Mouse (Mus musculus) retina, postnatal 7 days (tissue): ENCODE data around the gene Zfp708.
A peak's percentile ranks its signal among the peaks of the same experiment; 100 is the strongest.
"Not testable (repeated sequence)": the region's sequence is repeated elsewhere in the genome, so short reads cannot be mapped to it uniquely, and the experiment has no call there.

Experiments used
- DNase-seq: peaks from one replicate; pipeline ENCODE4 v3.0.0-alpha.2; 2012; ENCODE audit warnings: low read depth, low spot score

The Zfp708 gene

GRCm38 (mm10) chr13:67097876-67098275 is at the start of gene Zfp708:
TSS of gene Zfp708 (minus strand) at chr13:67097976.
- DNase-seq: no peak

GRCm38 (mm10) chr13:67128038-67128721 is 30.4 kb upstream of the Zfp708 start:
- peak; percentile 75 for DNase-seq

- DNase-seq: not testable (repeated sequence)
Measured at GRCm38 (mm10) chr13:67127507-67127906, 29.7 kb upstream of the Zfp708 start.

GRCm38 (mm10) chr13:67124460-67124859 is 26.7 kb upstream of the Zfp708 start:
- DNase-seq: no peak

GRCm38 (mm10) chr13:67121360-67121759 is 23.6 kb upstream of the Zfp708 start, which contains the start of gene Zfp759:
TSS of gene Zfp759 (plus strand) at chr13:67121660.
- not testable (repeated sequence) for DNase-seq

GRCm38 (mm10) chr13:67116163-67116562 is 18.4 kb upstream of the Zfp708 start, which contains the start of gene Rslcan18:
TSS of gene Rslcan18 (minus strand) at chr13:67116263.
- not testable (repeated sequence) for DNase-seq

- no peak for DNase-seq
Measured at GRCm38 (mm10) chr13:67113287-67113686, 15.5 kb upstream of the Zfp708 start.

GRCm38 (mm10) chr13:67112096-67112495 is 14.3 kb upstream of the Zfp708 start:
- DNase-seq: no peak

GRCm38 (mm10) chr13:67108821-67109206 is 11.0 kb upstream of the Zfp708 start:
- no peak for DNase-seq

GRCm38 (mm10) chr13:67108194-67108820 is 10.5 kb upstream of the Zfp708 start, which contains the start of gene Gm28557:
TSS of gene Gm28557 (minus strand) at chr13:67108604.
- DNase-seq: peak; percentile 95

GRCm38 (mm10) chr13:67107681-67108080 is 9.9 kb upstream of the Zfp708 start:
- no peak for DNase-seq

GRCm38 (mm10) chr13:67090154-67090553 is 7.6 kb downstream of the Zfp708 start:
- no peak for DNase-seq

GRCm38 (mm10) chr13:67081946-67082345 is 15.8 kb downstream of the Zfp708 start:
- DNase-seq: no peak

GRCm38 (mm10) chr13:67081142-67081713 is 16.5 kb downstream of the Zfp708 start:
- DNase-seq: peak; percentile 54

- DNase-seq: no peak
Measured at GRCm38 (mm10) chr13:67077244-67077643, 20.5 kb downstream of the Zfp708 start.

GRCm38 (mm10) chr13:67072786-67073185 is 25.0 kb downstream of the Zfp708 start:
- no peak for DNase-seq

GRCm38 (mm10) chr13:67065386-67065785 is 32.4 kb downstream of the Zfp708 start:
- no peak for DNase-seq

GRCm38 (mm10) chr13:67062427-67062826 is 35.3 kb downstream of the Zfp708 start:
- no peak for DNase-seq

GRCm38 (mm10) chr13:67060786-67061358 is 36.9 kb downstream of the Zfp708 start, which contains the start of gene Zfp712:
TSS of gene Zfp712 (minus strand) at chr13:67061170.
- DNase-seq: peak; percentile 82

GRCm38 (mm10) chr13:67060161-67060785 is 37.5 kb downstream of the Zfp708 start:
- no peak for DNase-seq
